Mouse (Mus musculus): ENCODE data around the gene Rpgrip1. TPM values are rescaled to one million over a fixed set of nuclear protein-coding genes. Genes with fewer than 3 reads are reported as not detected.

Rpgrip1 gene
- total and polyA plus RNA-seq, 3 experiments, result 4.8 to 36.0 TPM; not detected in 1

GRCm38 (mm10) chr14:52099563-52099962, 10.9 kb upstream of the Rpgrip1 start:
- no peak overlapping the region for H3K4me3 ChIP-seq (ENCODE audit: control insufficient read depth in 1 of 2, insufficient read depth in 1 of 2, low read depth in 2 of 2, low read length in 2 of 2)
- H3K27me3 ChIP-seq (ENCODE audit: control insufficient read depth in 1 of 2, insufficient read depth in 2 of 2, low read length in 2 of 2), result no peaks in the 10 kb centered on the region
- no peak overlapping the region for H3K27ac ChIP-seq (ENCODE audit: control insufficient read depth, low read depth, low read length)
- TF ChIP-seq JUND (IDR thresholded peaks at IDR 0.05; ENCODE audit: low read depth, low read length) (no peak), UBTF (IDR thresholded peaks at IDR 0.05; ENCODE audit: borderline replicate concordance, insufficient read depth, low read depth, low read length) (no peak), BHLHE40 (IDR thresholded peaks at IDR 0.05; ENCODE audit: borderline replicate concordance, low read depth, low read length) (no peak), MXI1 (IDR thresholded peaks at IDR 0.05; ENCODE audit: low read depth, low read length) (no peak), ZC3H11A (IDR thresholded peaks at IDR 0.05; ENCODE audit: low read depth, low read length) (no peak)
- H3K9me3 ChIP-seq (replicated peaks; ENCODE audit: insufficient read depth, low read length), result no peaks in the 10 kb centered on the region
- peaks cover 24 to 53% of the 10 kb centered on the region in 2 experiments for H3K36me3 ChIP-seq (ENCODE audit: control insufficient read depth in 1 of 2, insufficient read depth in 2 of 2, low read length in 2 of 2)
- no peak for DNase-seq (ENCODE audit: low read depth, low spot score)
- peaks cover 56% of the 10 kb centered on the region for H3K79me2 ChIP-seq (ENCODE audit: control insufficient read depth, insufficient read depth, low read length, poor library complexity)
- peak overlapping the region; percentile 23; the same call in 1 of the 2 replicates for H3K9ac ChIP-seq (ENCODE audit: control insufficient read depth, low read depth, low read length, poor library complexity, severe bottlenecking)
- H3K4me1 ChIP-seq (ENCODE audit: control insufficient read depth in 1 of 2, insufficient read depth in 2 of 2, low read length in 2 of 2), result peaks cover 3 to 13% of the 10 kb centered on the region in 2 experiments; a peak in 3 of 4 replicates

- Histone ChIP-seq H3K27me3 (ENCODE audit: control insufficient read depth in 1 of 2, insufficient read depth in 2 of 2, low read length in 2 of 2) (no peaks in the 10 kb centered on the region), H3K4me1 (ENCODE audit: control insufficient read depth in 1 of 2, insufficient read depth in 2 of 2, low read length in 2 of 2) (peaks cover 5 to 13% of the 10 kb centered on the region in 2 experiments), H3K79me2 (ENCODE audit: control insufficient read depth, insufficient read depth, low read length, poor library complexity) (peaks cover 53% of the 10 kb centered on the region), H3K9me3 (replicated peaks; ENCODE audit: insufficient read depth, low read length) (no peaks in the 10 kb centered on the region), H3K9ac (ENCODE audit: control insufficient read depth, low read depth, low read length, poor library complexity, severe bottlenecking) (peak overlapping the region; percentile 53), H3K4me3 (ENCODE audit: control insufficient read depth in 1 of 2, insufficient read depth in 1 of 2, low read depth in 2 of 2, low read length in 2 of 2) (peak overlapping the region; percentile 24 to 44), H3K36me3 (ENCODE audit: control insufficient read depth in 1 of 2, insufficient read depth in 2 of 2, low read length in 2 of 2) (peaks cover 20 to 52% of the 10 kb centered on the region in 2 experiments), H3K27ac (ENCODE audit: control insufficient read depth, low read depth, low read length) (no peak overlapping the region)
- no peak for DNase-seq (ENCODE audit: low read depth, low spot score)
- TF ChIP-seq ZNF384 (IDR thresholded peaks at IDR 0.05; ENCODE audit: low read depth, low read length) (peak; percentile 68), EP300 (IDR thresholded peaks at IDR 0.05; ENCODE audit: low read depth in 1 of 2, low read length in 2 of 2) (no peak)
Measured at GRCm38 (mm10) chr14:52100170-52100960, 10.1 kb upstream of the Rpgrip1 start.

GRCm38 (mm10) chr14:52101285-52102157, 9.0 kb upstream of the Rpgrip1 start:
- TF ChIP-seq USF1 (IDR thresholded peaks at IDR 0.05; ENCODE audit: low read depth, low read length) (no peak), ETS1 (IDR thresholded peaks at IDR 0.05; ENCODE audit: low read depth, low read length) (0 out of 2 replicates have a peak, but pooled peaks have one; percentile 19), ZC3H11A (IDR thresholded peaks at IDR 0.05; ENCODE audit: low read depth, low read length) (no peak), CTCF (IDR thresholded peaks at IDR 0.05 in 2 of 3, conservative IDR thresholded peaks at IDR 0.05 in 1 of 3; ENCODE audit: control insufficient read depth in 1 of 3, insufficient read depth in 1 of 3, low read depth in 2 of 3, low read length in 3 of 3, poor library complexity in 1 of 3, severe bottlenecking in 1 of 3) (no peak), MAFK (IDR thresholded peaks at IDR 0.05; ENCODE audit: borderline replicate concordance, low read depth, low read length) (no peak), MXI1 (IDR thresholded peaks at IDR 0.05; ENCODE audit: low read depth, low read length) (0 out of 2 replicates have a peak, but pooled peaks have one; percentile 28), NRF1 (IDR thresholded peaks at IDR 0.05; ENCODE audit: insufficient read depth, low read depth, low read length, poor library complexity, severe bottlenecking) (no peak), CHD1 (IDR thresholded peaks at IDR 0.05; ENCODE audit: low read depth, low read length) (peak; percentile 79; the same call in 1 of the 2 replicates), MAZ (IDR thresholded peaks at IDR 0.05; ENCODE audit: low read depth, low read length) (no peak), ZNF384 (IDR thresholded peaks at IDR 0.05; ENCODE audit: low read depth, low read length) (peak; percentile 83), MYC (IDR thresholded peaks at IDR 0.05; ENCODE audit: low read depth, low read length) (no peak)
- DNase-seq (ENCODE audit: low read depth, low spot score), result peak; percentile 49
- Histone ChIP-seq H3K4me3 (ENCODE audit: control insufficient read depth in 1 of 2, insufficient read depth in 1 of 2, low read depth in 2 of 2, low read length in 2 of 2) (peak overlapping the region; percentile 54 to 81), H3K9me3 (replicated peaks; ENCODE audit: insufficient read depth, low read length) (no peaks in the 10 kb centered on the region), H3K36me3 (ENCODE audit: control insufficient read depth in 1 of 2, insufficient read depth in 2 of 2, low read length in 2 of 2) (peaks cover 14 to 49% of the 10 kb centered on the region in 2 experiments), H3K27me3 (ENCODE audit: control insufficient read depth in 1 of 2, insufficient read depth in 2 of 2, low read length in 2 of 2) (no peaks in the 10 kb centered on the region), H3K4me1 (ENCODE audit: control insufficient read depth in 1 of 2, insufficient read depth in 2 of 2, low read length in 2 of 2) (peaks cover 9 to 17% of the 10 kb centered on the region in 2 experiments), H3K27ac (ENCODE audit: control insufficient read depth, low read depth, low read length) (peak overlapping the region; percentile 19; the same call in 1 of the 2 replicates), H3K9ac (ENCODE audit: control insufficient read depth, low read depth, low read length, poor library complexity, severe bottlenecking) (peak overlapping the region; percentile 63), H3K79me2 (ENCODE audit: control insufficient read depth, insufficient read depth, low read length, poor library complexity) (peaks cover 52% of the 10 kb centered on the region)
